Mouse (Mus musculus): ENCODE results near the gene Ppp1r13b. TPM values are rescaled to one million over a fixed set of nuclear protein-coding genes. Genes with fewer than 3 reads are reported as not detected.
A peak's percentile ranks its signal among the peaks of the same experiment; 100 is the strongest.

Ppp1r13b gene
- polyA plus RNA-seq, 2 experiments = 2.8 to 2.9 TPM

DNA sequence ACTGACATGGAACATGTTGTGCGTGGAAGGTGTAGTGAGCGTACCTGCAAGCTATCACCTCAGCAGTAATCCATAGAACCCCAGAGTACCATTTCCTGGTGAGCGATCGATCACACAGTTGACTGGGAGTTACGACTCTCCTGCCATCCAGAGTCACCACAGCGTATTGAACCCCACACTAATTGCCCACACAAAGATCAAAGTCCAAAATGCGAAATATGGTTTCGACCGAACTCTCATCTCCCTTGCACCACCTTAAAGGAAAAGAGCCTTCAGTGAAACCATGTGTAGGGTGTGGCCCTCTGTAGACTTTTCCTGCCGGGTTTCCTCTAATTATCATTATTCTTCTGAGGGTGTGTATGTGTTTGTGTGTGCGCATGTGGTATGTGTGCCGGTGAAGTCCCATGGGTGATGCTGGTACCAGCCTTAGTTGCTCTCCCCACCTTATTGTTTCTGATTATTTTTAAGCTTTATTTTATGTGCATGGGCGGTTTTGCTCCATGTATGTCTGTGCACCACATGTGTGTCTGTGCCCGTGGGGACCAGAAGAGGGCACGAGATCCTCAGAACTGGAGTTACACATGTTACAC, 3.4 kb upstream of the Ppp1r13b start:
- ATAC-seq (ENCODE audit: insufficient read depth) (no peak), DNase-seq (ENCODE audit: low read depth in 3 of 3, low spot score in 3 of 3) (no peak)
- Histone ChIP-seq H3K9me3 (ENCODE audit: control insufficient read depth, low read length) (no peaks in the 10 kb centered on the region), H3K4me1 (replicated peaks; ENCODE audit: control insufficient read depth in 2 of 2, insufficient read depth in 2 of 2, low read length in 1 of 2) (peaks cover 10 to 20% of the 10 kb centered on the region in 2 experiments), H3K9ac (replicated peaks) (no peak overlapping the region), H3K27me3 (ENCODE audit: control insufficient read depth, insufficient read depth, low read length) (no peaks in the 10 kb centered on the region; the same call in 1 of the 2 replicates), H3K36me3 (replicated peaks; ENCODE audit: control insufficient read depth, insufficient read depth, low read depth) (no peaks in the 10 kb centered on the region), H3K4me2 (ENCODE audit: low read depth) (no peak overlapping the region), H3K27ac (no peak overlapping the region), H3K4me3 (ENCODE audit: insufficient read depth in 1 of 2, low read depth in 2 of 2, low read length in 2 of 2) (no peak overlapping the region)
- 68% methylated on average over 15 of the region's 15 CpGs for WGBS (ENCODE audit: insufficient replicate concordance)
- no peak for TF ChIP-seq EP300 (IDR thresholded peaks at IDR 0.05; ENCODE audit: low read depth)
- TF ChIP-seq CTCF (IDR thresholded peaks at IDR 0.05; ENCODE audit: low read depth) = no peak

DNA sequence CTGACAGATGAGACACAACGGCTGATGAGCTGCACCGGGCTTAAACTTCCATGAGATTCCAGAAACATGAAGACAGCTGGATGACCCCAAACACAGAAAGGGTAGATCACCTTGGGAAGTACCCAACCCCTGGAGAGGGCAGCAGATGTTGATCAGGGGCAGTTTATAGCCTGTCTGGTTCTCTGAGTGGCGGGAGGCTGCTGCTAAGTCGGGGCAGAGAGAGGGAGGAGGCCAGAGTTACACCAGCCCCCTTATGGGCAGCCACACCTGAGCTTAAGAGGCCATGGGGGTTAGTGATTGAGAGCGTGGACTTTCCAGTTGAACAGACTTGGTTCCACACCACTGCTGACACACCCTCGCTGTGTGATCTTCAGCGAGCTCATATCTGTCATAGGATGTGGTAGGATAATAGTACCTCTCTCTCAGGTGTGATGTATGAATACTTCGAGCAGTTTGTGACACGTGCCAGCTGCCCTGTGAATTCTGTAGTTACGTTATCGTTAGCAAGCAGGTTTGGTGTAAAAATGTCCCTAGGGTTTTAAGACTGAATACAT, 1.2 kb upstream of the Ppp1r13b start:
- TF ChIP-seq EP300 (IDR thresholded peaks at IDR 0.05; ENCODE audit: low read depth) (no peak), CTCF (IDR thresholded peaks at IDR 0.05; ENCODE audit: low read depth) (no peak)
- H3K4me3 ChIP-seq (ENCODE audit: insufficient read depth in 1 of 2, low read depth in 2 of 2, low read length in 2 of 2) = no peak overlapping the region; a peak in 2 of 4 replicates
- DNase-seq (ENCODE audit: low read depth in 3 of 3, low spot score in 3 of 3) (no peak), ATAC-seq (ENCODE audit: insufficient read depth) (no peak)
- H3K36me3 ChIP-seq (replicated peaks; ENCODE audit: control insufficient read depth, insufficient read depth, low read depth) = no peaks in the 10 kb centered on the region
- no peaks in the 10 kb centered on the region for H3K9me3 ChIP-seq (ENCODE audit: control insufficient read depth, low read length)
- H3K4me1 ChIP-seq (replicated peaks; ENCODE audit: control insufficient read depth in 2 of 2, insufficient read depth in 2 of 2, low read length in 1 of 2) = peaks cover 11 to 20% of the 10 kb centered on the region in 2 experiments
- H3K27ac ChIP-seq = no peak overlapping the region
- 61% methylated on average over 11 of the region's 11 CpGs for WGBS (ENCODE audit: insufficient replicate concordance)
- no peaks in the 10 kb centered on the region; the same call in 1 of the 2 replicates for H3K27me3 ChIP-seq (ENCODE audit: control insufficient read depth, insufficient read depth, low read length)
- H3K4me2 ChIP-seq (ENCODE audit: low read depth) = peak overlapping the region; percentile 87
- no peak overlapping the region for H3K9ac ChIP-seq (replicated peaks)

DNA sequence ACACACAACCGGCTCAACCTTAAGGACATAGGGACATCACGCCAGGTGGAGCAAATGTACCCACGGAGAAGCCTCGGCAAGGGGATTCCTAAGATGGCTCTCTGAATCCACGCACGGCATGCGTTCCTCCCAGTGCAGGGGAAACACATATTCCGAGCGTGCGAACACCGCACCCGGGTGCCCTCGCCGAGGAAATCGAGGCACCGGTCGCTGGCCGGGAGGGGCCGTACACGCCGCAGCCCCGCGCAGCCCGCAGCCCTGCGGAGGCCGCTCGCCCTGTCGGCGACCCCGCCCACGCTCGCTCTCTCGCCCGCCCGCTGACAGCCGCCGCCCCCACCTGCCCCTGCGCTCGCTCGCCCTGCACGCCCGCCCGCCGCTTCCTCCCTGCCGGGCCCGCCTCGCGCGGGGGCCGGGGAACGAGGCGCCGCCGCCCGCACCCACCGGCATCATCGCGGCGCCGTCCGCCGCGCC, 454 bp downstream of the Ppp1r13b start:
- peak overlapping the region; percentile 63 for H3K27ac ChIP-seq
- no peaks in the 10 kb centered on the region for H3K9me3 ChIP-seq (ENCODE audit: control insufficient read depth, low read length)
- ATAC-seq (ENCODE audit: insufficient read depth) = peak; percentile 76
- no peaks in the 10 kb centered on the region; the same call in 1 of the 2 replicates for H3K27me3 ChIP-seq (ENCODE audit: control insufficient read depth, insufficient read depth, low read length)
- H3K36me3 ChIP-seq (replicated peaks; ENCODE audit: control insufficient read depth, insufficient read depth, low read depth) = no peaks in the 10 kb centered on the region
- H3K4me2 ChIP-seq (ENCODE audit: low read depth) = peak overlapping the region; percentile 87
- no peak for TF ChIP-seq EP300 (IDR thresholded peaks at IDR 0.05; ENCODE audit: low read depth)
- TF ChIP-seq CTCF (IDR thresholded peaks at IDR 0.05; ENCODE audit: low read depth) = no peak
- H3K4me3 ChIP-seq (ENCODE audit: insufficient read depth in 1 of 2, low read depth in 2 of 2, low read length in 2 of 2) = peak overlapping the region; percentile 73 to 83
- peak overlapping the region; percentile 78 for H3K9ac ChIP-seq (replicated peaks)
- peaks cover 11 to 20% of the 10 kb centered on the region in 2 experiments for H3K4me1 ChIP-seq (replicated peaks; ENCODE audit: control insufficient read depth in 2 of 2, insufficient read depth in 2 of 2, low read length in 1 of 2)
- 1% methylated on average over 47 of the region's 63 CpGs for WGBS (ENCODE audit: insufficient replicate concordance)
- peak; percentile 30 to 36 (median 35) for DNase-seq (ENCODE audit: low read depth in 3 of 3, low spot score in 3 of 3)

DNA sequence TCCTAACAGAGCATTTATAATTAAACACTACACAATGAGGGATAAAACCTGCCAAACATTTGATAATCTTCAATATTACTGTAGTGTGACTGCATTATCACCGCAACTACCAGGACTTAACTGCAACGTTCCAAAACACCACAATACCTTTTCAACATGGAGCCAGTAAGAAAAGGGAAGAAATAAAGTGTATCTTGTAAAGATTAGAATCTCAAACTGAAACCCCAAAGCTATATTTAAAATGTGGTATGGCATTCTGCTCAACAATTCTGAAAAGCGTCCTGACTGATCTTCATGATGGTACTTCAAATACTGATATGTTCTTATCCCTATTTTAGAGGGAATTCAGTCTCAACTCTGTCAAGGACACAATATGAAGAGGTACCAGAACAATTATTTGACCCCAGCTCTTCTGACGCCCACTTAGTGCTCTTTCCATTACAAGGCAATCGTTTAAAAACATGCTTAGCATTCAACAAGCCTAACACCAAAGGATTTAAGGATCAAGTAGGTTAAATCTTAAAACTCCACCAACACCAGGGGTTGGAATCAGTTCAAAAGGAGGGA, 1.5 kb downstream of the Ppp1r13b start:
- Histone ChIP-seq H3K27me3 (ENCODE audit: control insufficient read depth, insufficient read depth, low read length) (no peaks in the 10 kb centered on the region; the same call in 1 of the 2 replicates), H3K4me1 (replicated peaks; ENCODE audit: control insufficient read depth in 2 of 2, insufficient read depth in 2 of 2, low read length in 1 of 2) (peaks cover 11 to 23% of the 10 kb centered on the region in 2 experiments), H3K4me3 (ENCODE audit: insufficient read depth in 1 of 2, low read depth in 2 of 2, low read length in 2 of 2) (peak overlapping the region in 1 of 2 experiments; percentile 73; a peak in 2 of 4 replicates), H3K4me2 (ENCODE audit: low read depth) (peak overlapping the region; percentile 87), H3K9ac (replicated peaks) (no peak overlapping the region), H3K9me3 (ENCODE audit: control insufficient read depth, low read length) (no peaks in the 10 kb centered on the region), H3K27ac (no peak overlapping the region), H3K36me3 (replicated peaks; ENCODE audit: control insufficient read depth, insufficient read depth, low read depth) (no peaks in the 10 kb centered on the region)
- TF ChIP-seq CTCF (IDR thresholded peaks at IDR 0.05; ENCODE audit: low read depth) (no peak), EP300 (IDR thresholded peaks at IDR 0.05; ENCODE audit: low read depth) (no peak)
- DNase-seq (ENCODE audit: low read depth in 3 of 3, low spot score in 3 of 3) (no peak), ATAC-seq (ENCODE audit: insufficient read depth) (no peak)
- 21% methylated on average over 5 of the region's 5 CpGs for WGBS (ENCODE audit: insufficient replicate concordance)

DNA sequence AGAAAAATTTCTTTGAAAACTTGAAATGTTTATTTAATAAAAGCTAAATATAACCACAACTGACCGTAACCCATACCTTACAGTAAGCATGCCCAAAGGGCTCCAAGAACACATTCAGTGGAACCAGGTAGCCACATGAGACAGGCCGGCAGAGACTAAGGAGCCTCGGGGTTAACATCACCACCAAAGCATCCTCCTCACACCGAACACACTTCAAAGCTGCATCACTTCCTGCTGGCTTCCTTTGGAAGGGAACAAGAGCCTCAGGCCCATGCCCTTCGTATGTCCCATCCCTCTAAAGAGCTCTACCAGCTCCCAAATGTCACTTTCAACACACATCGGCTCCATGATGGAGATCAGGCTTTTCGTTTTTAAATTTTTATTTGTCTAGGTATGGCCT, 5.4 kb downstream of the Ppp1r13b start:
- WGBS (ENCODE audit: insufficient replicate concordance) = 56% methylated on average over 7 of the region's 7 CpGs
- Histone ChIP-seq H3K9ac (replicated peaks) (no peak overlapping the region), H3K4me3 (ENCODE audit: insufficient read depth in 1 of 2, low read depth in 2 of 2, low read length in 2 of 2) (no peak overlapping the region), H3K9me3 (ENCODE audit: control insufficient read depth, low read length) (no peaks in the 10 kb centered on the region), H3K4me2 (ENCODE audit: low read depth) (no peak overlapping the region), H3K27ac (no peak overlapping the region), H3K27me3 (ENCODE audit: control insufficient read depth, insufficient read depth, low read length) (no peaks in the 10 kb centered on the region), H3K4me1 (replicated peaks; ENCODE audit: control insufficient read depth in 2 of 2, insufficient read depth in 2 of 2, low read length in 1 of 2) (peaks cover 5 to 23% of the 10 kb centered on the region in 2 experiments), H3K36me3 (replicated peaks; ENCODE audit: control insufficient read depth, insufficient read depth, low read depth) (no peaks in the 10 kb centered on the region)
- DNase-seq (ENCODE audit: low read depth in 3 of 3, low spot score in 3 of 3) = no peak
- no peak for TF ChIP-seq CTCF (IDR thresholded peaks at IDR 0.05; ENCODE audit: low read depth)
- TF ChIP-seq EP300 (IDR thresholded peaks at IDR 0.05; ENCODE audit: low read depth) = no peak
- no peak for ATAC-seq (ENCODE audit: insufficient read depth)

Measured in liver, embryonic 14.5 days (tissue).